Mouse (Mus musculus) mouse trophoblast stem cell (cell line): ENCODE results near the gene Drap1.

Source experiments
- in situ Hi-C, 2 experiments: fragments of 300-500 bp; cut with MseI, MboI; formaldehyde crosslinking; loops; 2 replicates in 1 of 2; 3 replicates in 1 of 2; pipeline ENCODE4 v1.15.1; 2025

Gene Drap1

DNA sequence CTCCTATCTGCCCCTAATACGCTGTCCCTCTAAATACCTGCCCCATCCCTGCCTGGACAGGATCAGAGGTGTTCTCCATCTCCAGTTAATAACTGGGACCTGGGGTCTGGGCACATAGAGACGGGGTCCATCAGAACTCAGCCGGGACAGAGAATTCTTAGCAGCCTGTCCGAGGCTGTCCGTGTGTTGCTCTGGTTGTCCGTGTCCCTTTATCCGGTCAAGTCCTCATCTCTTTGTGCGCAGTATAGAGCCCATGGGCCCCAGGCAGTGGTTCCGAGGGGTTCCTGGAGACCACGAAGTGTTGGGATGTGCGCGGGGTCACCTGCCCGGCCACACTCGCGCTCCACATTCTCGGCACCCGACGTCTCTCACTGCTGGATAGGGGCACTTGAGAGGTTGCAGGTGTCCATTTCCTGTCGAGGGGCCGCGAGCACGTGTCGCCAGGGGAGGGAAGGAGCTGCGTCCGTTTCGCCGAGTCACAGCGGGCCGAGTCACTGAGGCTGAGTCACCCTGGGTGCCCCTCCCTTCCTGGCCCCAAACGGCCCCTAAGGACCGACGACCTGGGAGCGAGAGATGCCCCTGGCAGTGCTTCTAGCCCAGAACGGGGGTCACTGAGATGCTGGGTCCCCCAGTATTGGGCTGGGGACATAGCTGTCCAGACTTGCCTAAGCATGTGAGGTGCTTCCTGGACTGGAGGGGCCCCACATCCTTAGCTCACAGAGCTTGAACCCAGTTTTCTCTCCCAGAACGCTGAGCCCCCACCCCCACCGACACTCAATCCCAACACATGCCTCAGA is 23.8 kb upstream of the Drap1 start:
- in situ Hi-C loops, result no loop called here

DNA sequence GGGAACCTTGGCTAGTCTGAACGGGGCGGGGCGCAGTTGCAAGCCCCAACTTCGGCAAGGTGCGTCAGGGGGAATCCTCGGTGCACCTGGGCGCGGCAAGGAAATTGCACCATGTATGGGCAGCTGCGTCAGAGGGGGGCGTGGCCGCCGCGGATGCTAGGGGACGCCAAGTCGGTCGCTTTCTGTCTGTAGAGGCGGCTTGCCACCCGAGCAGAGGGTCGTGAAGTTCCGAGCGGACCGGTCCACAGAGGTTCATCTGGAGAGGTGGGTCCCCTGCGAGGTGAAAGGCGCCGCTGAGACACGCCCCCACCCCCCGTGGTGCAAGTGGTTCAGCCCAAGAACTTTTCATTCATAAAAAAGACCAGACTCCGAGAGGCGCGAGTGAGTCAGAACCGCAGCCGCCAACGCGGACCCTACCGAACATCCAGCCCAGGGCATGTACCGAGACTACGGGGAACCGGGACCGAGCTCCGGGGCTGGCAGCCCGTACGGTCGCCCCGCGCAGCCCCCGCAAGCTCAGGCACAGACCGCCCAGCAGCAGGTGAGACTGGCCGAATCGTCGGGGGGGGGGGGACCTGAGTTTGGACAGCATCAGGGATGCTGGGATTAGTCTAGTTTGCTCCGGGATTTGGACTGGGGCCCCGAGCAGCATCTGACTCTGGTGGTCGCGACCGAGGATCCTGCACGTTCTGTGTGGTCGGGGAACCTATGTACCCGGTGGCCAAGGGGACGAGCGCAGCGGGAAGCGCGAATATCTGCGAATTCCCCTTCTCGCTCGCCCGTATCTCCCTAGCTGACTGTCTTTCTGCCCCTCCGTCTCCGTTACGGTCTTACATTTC is 23.0 kb upstream of the Drap1 start, which contains the start of gene Fosl1:
Fosl1 (plus strand) TSS at position 33 of the 839 bp plus-strand sequence.
- in situ Hi-C loops, result no loop called here

GRCm38 (mm10) chr19:5445747-5446146 is 21.0 kb upstream of the Drap1 start:
- in situ Hi-C loops, result no loop called here

DNA sequence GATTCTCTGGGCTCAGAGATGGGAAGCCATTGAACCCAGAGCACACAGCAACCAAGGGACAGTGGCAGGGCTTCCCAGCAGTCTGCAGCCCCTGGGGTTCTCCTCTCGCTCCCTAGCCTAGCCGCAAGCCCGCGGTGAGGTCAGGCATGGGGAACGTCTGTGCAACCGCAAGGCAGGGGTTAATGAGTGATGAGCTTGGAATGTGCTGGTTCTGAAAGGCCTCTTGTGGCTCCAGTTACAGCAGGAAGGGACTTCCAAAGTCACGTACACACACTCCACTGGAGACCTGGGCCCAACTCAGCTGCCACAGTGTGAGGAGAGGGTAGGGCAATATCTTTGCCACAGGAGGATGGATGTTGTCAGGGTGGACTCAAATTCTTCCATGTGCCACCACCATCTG is 20.2 kb upstream of the Drap1 start:
- in situ Hi-C loops, result no loop called here

DNA sequence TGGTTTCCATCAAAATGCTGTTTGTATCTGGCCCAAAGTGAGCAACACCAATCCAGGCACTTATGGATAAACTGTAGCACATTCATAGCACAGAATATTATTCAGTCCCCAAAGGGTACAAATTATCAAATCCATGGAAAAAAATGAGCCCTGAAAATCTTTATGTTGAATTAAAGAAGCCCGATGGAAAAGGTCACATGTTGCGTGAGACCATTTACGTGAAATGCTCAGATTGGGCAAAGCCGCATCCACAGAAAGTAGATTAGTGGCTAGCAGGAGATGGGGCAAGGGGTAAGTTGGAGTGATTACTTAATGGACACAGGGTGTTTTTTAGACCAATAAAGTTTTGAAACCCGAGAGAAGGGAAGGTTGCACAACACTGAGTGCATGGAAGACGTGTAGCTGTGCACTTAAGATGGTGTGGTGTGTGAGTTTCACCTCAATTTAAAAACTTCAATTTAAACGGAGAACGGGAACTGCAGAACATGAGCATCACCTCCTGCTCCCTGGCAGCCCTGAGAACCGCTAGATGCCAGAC is 19.7 kb upstream of the Drap1 start:
- in situ Hi-C loops, result no loop called here

- in situ Hi-C loops, result no loop called here
Measured at GRCm38 (mm10) chr19:5433951-5434350, 9.2 kb upstream of the Drap1 start.

DNA sequence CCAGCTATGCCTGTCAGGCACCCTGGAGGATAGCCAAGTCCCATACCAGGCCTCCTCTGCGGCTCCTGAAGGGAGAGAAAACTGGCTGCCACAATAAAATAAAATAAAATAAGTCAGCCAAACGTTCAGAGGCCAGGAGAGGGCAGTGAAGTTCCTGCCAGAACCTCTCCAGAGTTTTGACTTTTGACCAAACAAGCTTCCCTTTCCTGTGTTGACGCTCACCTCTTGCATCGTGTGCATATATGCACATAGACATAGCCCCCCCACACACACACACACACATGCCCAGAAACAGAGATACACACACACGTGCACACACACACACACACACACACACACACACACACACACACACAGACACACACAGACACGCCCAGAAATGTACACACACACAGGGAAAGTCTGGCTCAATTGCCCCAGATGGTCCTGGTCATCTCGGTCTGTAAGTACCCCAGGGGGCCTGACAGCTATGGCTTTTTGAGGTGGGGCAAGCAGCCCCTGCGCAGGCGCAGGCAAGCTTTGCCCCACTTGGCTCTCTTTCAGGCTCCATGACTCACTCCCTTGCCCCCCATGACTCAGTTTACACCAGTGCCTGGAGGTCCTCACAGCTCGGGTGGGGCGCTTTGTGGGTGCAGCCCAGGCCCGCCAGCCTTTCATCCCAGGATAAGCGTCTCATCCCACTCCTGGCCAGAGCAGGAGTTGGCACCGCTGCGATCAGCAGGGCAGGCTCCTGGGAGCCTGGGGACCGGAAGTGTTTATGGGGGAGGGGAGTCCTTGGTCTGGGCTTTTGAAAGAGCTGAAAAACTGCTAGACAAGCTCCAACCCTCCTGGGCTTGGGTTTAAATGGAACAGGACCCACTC is 8.4 kb upstream of the Drap1 start:
- in situ Hi-C loops, result no loop called here

- in situ Hi-C loops, result no loop called here
Measured at GRCm38 (mm10) chr19:5431911-5432464, 7.2 kb upstream of the Drap1 start.

DNA sequence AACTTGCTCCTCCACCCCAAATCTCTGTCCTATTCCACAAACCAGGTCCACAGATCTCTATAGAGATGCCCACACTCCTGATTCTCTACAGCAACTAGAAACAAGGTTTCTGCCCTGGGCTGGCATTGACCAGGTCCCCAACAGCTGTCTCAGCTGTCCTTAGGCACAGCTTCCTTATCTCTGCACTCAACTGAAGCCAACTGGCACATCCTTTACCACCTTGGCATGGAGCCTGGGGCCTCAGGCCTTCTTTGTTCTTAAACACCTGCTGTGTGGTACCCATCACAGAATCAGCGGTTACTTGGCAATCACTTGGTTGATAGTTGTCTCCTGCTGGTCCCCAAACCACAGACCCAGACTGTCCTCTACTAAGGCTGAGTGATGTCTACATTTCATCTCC is 5.6 kb upstream of the Drap1 start:
- in situ Hi-C loops, result no loop called here

- in situ Hi-C loops, result no loop called here
Measured at GRCm38 (mm10) chr19:5429806-5430205, 5.0 kb upstream of the Drap1 start.

- in situ Hi-C loops, result no loop called here
Measured at GRCm38 (mm10) chr19:5429219-5429618, 4.4 kb upstream of the Drap1 start.

GRCm38 (mm10) chr19:5428083-5428482 is 3.3 kb upstream of the Drap1 start:
- in situ Hi-C loops, result no loop called here

DNA sequence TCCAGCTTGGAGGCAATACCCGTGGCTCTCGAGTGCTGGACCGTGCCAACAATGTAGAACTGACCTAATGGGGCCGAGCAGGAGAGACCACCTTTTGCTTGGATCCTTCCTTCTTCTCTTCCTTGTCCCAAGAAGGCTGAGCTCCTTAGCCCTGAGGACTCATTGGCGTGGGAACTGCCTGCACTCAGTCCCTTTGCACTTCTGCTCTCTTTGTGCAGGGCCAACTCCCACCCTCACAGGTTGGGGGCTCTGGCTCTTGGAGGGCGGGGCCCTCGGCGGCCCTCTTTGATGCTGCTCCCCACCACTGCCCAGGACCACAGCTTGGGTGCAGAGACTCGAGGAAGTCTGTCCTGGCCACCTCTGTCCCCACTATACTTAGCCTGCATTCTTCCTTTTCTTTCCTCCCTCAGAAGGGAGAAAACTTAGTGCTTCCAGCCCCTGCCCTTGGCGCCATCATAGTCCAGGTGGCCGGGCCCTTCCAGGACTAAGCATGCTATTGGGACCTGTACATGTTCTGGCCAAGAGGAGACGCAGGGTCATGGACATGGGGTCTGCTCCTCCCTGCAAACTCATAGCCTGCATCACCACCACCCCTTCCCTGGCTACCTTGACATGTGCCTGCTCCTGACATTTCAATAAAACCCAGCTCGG is 2.0 kb upstream of the Drap1 start:
- in situ Hi-C loops, result no loop called here

- in situ Hi-C loops, result no loop called here
Measured at GRCm38 (mm10) chr19:5425906-5426565, 1.3 kb upstream of the Drap1 start.

- in situ Hi-C loops, result no loop called here
Measured at GRCm38 (mm10) chr19:5424092-5424781, 542 bp downstream of the Drap1 start.

DNA sequence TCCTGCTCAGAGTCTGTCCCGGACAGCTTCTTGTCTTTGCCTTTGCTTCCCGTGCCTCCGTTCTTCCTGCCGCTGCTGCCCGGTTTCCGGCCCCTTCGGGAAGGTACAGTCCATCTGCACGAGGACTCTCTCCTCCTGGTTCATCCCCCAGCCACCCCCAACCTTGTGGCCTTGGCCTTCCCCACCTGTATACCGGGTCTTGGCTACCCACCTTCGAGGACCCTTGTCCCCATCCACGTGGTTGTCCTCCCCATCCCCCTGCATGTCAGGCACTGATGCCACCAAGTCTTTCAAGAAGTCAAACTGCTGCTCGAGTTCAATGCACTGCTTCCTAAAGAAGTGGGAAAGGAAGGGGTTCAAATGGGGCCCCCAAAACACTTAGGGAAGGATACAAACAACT is 1.2 kb downstream of the Drap1 start:
- in situ Hi-C loops, result no loop called here

DNA sequence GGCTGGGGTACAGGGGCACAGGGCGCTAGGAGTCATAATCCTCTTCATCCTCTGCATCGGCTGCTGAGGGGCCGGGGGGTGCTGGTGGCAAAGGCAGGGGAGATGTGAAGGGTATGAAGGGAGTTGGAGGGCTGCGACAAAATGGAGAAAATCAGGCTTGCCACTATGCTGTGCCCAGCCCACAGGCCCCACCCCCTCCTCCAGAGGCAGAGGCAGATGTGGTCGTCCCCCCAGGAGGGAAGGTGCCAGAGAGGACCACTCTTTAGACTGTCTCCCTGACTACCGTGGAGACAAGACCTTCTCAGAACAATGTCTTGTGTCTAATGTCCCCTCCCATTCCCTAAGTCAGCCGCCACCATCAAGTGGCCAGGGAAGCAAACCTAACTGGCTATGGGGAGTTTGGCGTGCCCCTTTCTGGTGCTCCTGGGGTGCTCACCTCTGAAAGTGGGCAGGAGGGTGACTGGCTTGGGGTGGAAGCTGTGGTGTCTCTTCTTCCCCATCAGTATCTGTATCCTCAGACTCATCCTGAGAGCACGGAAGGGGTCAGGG is 1.8 kb downstream of the Drap1 start:
- in situ Hi-C loops, result no loop called here

DNA sequence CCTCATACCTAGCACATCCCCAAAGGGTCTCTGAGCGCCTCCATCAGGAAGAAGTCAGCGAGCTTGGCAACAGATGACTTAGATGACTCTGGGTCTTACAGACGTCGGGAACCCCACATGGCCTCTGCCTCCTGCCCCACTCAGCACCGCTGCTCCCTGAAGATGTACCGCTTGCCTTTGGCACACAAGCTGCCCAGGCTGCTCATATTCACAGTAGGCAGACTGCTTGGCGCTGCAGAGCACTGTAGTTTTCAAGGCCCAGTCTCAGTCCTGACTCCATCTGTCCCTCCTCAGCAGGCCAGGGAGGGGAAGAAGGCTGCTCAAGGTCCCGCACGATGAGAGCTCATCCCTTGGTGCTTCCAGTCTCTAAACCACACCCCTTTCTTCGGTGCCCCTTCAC is 2.5 kb downstream of the Drap1 start:
- in situ Hi-C loops, result no loop called here

- in situ Hi-C loops, result no loop called here
Measured at GRCm38 (mm10) chr19:5421784-5422183, 3.0 kb downstream of the Drap1 start.
